Mouse (Mus musculus) granulocyte monocyte progenitor cell, adult 5-6 weeks (primary cell): Measurements from ENCODE around the gene Tbx3. TPM values are rescaled to one million over a fixed set of nuclear protein-coding genes. Genes with fewer than 3 reads are reported as not detected.

Experiments used
- ATAC-seq: replicated peaks from 2 replicates; pipeline ENCODE4 v1.8.0; 2016; ENCODE audit warnings: mild to moderate bottlenecking, moderate TSS enrichment, inconsistent platforms; ENCODE audit not compliant: poor library complexity, severe bottlenecking
- total RNA-seq, 2 experiments: library from RNA; stranded (forward) in 1 of 2; stranded (reverse) in 1 of 2; fragments of 200-712, 200-1000 nt in 1 of 2; fragments of >200 nt in 1 of 2; fragmentation: Nextera tagmentation in 1 of 2; gene quantifications; 2 replicates each; pipeline ENCODE4 v1.2.3; 2014 to 2017

Tbx3 gene
- total RNA-seq, 2 experiments from 2014 or later: not detected

- ATAC-seq: peak; percentile 53
Observed at GRCm38 (mm10) chr5:119691075-119691474, 20.6 kb downstream of the Tbx3 start.

DNA sequence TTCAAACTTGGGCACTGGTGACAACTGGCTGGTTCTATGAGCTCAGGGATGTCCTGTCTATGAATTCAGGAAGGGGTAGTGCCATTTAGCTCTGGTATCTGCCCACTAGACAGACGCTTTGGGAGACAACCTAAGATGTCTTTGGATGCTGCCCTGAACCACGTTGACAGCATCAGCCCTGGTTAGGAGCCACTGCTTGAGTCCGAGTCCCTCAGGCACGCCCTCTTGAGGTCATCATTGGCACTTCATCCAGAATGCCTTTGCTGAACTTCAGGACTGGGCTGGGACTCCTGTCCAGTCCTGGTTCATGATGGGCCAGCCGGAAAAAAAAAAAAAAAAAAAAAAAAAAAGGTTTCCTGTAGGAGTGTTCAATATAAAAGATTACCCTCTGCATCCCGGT lies 22.0 kb downstream of the Tbx3 start:
- ATAC-seq: no peak

- no peak for ATAC-seq
Observed at GRCm38 (mm10) chr5:119694914-119695313, 24.4 kb downstream of the Tbx3 start.

DNA sequence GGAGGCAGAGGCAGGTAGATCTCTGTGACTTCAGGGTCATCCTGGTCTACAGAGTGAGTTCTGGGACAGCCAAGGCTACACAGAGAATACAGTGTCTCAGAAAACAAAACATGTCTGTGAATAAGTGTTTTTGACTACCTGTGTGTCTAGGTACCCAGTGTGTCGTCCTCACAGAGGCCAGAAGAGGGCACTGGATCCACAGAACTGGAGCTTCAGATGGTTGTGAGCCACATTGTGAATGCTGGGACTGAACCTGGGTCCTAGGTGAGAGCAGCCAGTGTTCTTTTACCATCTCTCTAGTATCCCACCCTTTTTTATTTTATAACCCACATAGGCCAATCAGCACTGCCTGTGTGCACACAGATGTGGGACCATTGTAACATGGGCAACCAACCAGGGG lies 32.6 kb downstream of the Tbx3 start:
- no peak for ATAC-seq

DNA sequence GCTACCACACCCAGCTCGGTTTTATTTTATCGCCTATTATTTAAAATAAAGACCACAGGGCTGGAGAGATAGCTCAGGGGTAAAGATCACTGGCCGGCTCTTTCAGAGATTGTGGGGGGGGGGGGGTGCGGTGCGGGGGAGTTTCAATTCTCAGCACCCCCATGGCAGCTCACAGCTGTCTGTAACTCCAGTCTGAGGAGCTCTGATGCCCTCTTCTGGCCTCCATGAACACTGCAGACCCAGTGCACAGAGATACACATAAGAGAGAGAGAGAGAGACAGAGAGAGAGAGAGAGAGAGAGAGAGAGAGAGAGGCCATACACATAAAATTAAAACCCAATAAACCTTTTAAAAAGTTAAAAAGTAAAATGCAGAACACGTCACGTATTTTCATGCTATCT lies 34.4 kb downstream of the Tbx3 start:
- ATAC-seq: no peak

DNA sequence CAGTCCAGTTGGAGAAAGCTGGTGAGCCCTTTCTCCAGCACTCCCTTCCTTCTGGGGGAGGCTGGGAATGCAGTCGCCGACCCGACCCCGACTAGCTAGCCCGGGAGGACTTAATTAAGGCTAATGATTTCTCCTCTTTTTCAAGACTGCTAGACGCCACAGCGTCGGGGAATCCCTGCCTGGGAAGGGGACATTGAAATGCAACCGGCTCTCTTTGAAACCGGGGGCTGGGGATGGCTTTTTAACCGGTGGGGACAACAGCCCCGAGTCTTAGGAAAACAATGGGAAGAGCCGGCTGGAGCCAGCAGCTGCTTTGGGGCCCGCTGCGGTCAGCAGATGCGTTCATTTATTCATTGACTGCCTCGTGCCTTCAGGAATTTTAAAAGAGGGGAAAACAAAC lies 36.0 kb downstream of the Tbx3 start:
- no peak for ATAC-seq

GRCm38 (mm10) chr5:119708850-119709585 lies 38.5 kb downstream of the Tbx3 start:
- ATAC-seq: no peak

- no peak for ATAC-seq
Observed at GRCm38 (mm10) chr5:119709826-119710559, 39.5 kb downstream of the Tbx3 start.

GRCm38 (mm10) chr5:119710756-119711155 lies 40.3 kb downstream of the Tbx3 start:
- no peak for ATAC-seq

DNA sequence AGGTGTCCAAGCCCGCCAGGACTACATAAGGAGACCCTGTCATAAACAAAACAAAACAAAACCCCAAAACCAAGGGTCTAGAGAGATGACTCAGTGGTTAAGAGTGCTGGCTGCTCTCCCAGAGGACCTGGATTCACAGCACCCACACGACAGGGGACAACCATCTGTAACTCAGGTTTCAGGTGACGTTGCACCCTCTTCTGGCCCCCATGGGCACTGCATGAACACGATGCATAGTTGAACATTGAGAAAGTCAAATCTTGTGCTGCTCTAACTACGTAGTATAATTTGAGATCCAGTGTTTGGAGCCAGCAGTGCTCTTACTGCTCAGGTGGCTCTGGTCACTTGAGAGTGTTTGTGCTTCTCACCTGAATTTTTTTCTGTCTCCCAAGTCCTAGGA lies 41.2 kb downstream of the Tbx3 start:
- ATAC-seq: no peak

GRCm38 (mm10) chr5:119712679-119713246 lies 42.3 kb downstream of the Tbx3 start:
- peak; percentile 82 for ATAC-seq

- no peak for ATAC-seq
Observed at GRCm38 (mm10) chr5:119720471-119721265, 50.2 kb downstream of the Tbx3 start.

GRCm38 (mm10) chr5:119732978-119733377 lies 62.5 kb downstream of the Tbx3 start:
- ATAC-seq: peak; percentile 76

Other genes starting within 250 kb of the Tbx3 start
- not detected in 2 replicates for gene Tbx5, start 162.0 kb downstream of the Tbx3 start, total RNA-seq (2014; fragmentation: Nextera tagmentation)
- gene Tbx5, start 162.0 kb downstream of the Tbx3 start, total RNA-seq (2017): not detected in 2 replicates